ENCODE assay signal across 8 mouse cellular contexts in the genomic region with DNA sequence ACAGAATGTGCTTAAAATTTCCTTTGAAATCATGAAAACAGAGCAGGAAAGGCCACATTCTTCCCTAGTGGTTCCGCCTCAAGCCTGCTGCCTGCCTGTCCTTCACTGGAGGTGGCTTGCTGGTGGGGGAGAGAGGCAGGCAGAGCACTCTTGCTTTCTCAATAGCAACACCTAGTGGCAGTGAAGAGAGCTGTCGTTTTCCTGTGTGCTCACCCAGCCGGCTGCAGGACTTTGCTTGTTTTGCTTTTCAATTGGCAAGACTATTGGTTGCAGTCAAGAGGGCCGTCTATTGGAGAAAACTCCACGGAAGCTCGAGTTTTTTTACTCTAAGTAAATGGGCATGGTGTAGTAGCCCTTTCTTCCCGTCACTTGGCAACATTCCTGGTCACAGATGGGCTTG.
DNase-seq lines count a peak whose midpoint lies in the region; ATAC-seq and TF ChIP-seq lines count a peak whose summit lies in the region.

No protein-coding gene starts in this region.

- no peak overlapping the region for H3K27ac ChIP-seq in limb, embryonic 13.5 days
- no peak overlapping the region for H3K27ac ChIP-seq in testis, adult 2 months (ENCODE audit: control insufficient read depth, insufficient read depth, low read depth, low read length)

- no peak overlapping the region for H3K4me2 ChIP-seq in limb, embryonic 13.5 days (replicated peaks)
- peak overlapping the region; percentile 62 for H3K4me2 ChIP-seq in myocyte (ENCODE audit: low read depth)

- no peak overlapping the region for H3K4me3 ChIP-seq in limb, embryonic 13.5 days
- no peak overlapping the region for H3K4me3 ChIP-seq in myocyte
- no peak overlapping the region for H3K4me3 ChIP-seq in testis, adult 2 months (ENCODE audit: control insufficient read depth, low read depth, low read length)

- peak; percentile 89 for ATAC-seq in granulocyte monocyte progenitor cell, adult 5-6 weeks (replicated peaks; ENCODE audit: poor library complexity, severe bottlenecking)
- ATAC-seq in limb, embryonic 13.5 days (ENCODE audit: low FRiP score, low read depth), result peak; percentile 79

- 16% methylated on average over 7 of the region's 7 CpGs for WGBS in limb, embryonic 13.5 days

- no peak overlapping the region for H3ac ChIP-seq in myocyte (ENCODE audit: control insufficient read depth, insufficient read length)

- DNase-seq in CD4-positive helper T cell, adult 2 months (ENCODE audit: low read depth, low spot score), result peak; percentile 58
- peak; percentile 88 for DNase-seq in ZHBTc4 (ENCODE audit: low read depth, low spot score)
- peak; percentile 59 for DNase-seq in embryo, embryonic 9.5 days (ENCODE audit: extremely low spot score)
- peak; percentile 78 for DNase-seq in kidney, adult 9 months

- H3K36me3 ChIP-seq in limb, embryonic 13.5 days, result peaks cover 12% of the 10 kb centered on the region
- H3K36me3 ChIP-seq in myocyte (ENCODE audit: control insufficient read depth, insufficient read depth), result no peaks in the 10 kb centered on the region
- no peaks in the 10 kb centered on the region for H3K36me3 ChIP-seq in testis, adult 2 months (ENCODE audit: control insufficient read depth, insufficient read depth, low read length)

- peak; percentile 71; the same call in 1 of the 2 replicates for TF ChIP-seq CTCF in testis, adult 2 months (IDR thresholded peaks at IDR 0.05; ENCODE audit: control insufficient read depth, insufficient read depth, insufficient replicate concordance, low read depth, low read length)

- TF ChIP-seq POLR2A in myocyte (IDR thresholded peaks at IDR 0.05; ENCODE audit: insufficient read length, low read depth), result no peak
- no peak for TF ChIP-seq POLR2A in testis, adult 2 months (IDR thresholded peaks at IDR 0.05; ENCODE audit: control insufficient read depth, low read depth, low read length)

- no peak overlapping the region for H3K9ac ChIP-seq in limb, embryonic 13.5 days

- H3K9me3 ChIP-seq in limb, embryonic 13.5 days, result no peaks in the 10 kb centered on the region

- H3K4me1 ChIP-seq in limb, embryonic 13.5 days, result peaks cover 35% of the 10 kb centered on the region
- H3K4me1 ChIP-seq in testis, adult 2 months (ENCODE audit: control insufficient read depth, insufficient read depth, low read length), result no peaks in the 10 kb centered on the region

- 0 out of 2 replicates have a peak, but pooled peaks cover 4% of the 10 kb centered on the region for H3K27me3 ChIP-seq in limb, embryonic 13.5 days
- no peaks in the 10 kb centered on the region for H3K27me3 ChIP-seq in myocyte (ENCODE audit: control insufficient read depth, insufficient read depth, insufficient read length)
- H3K27me3 ChIP-seq in testis, adult 2 months (ENCODE audit: control insufficient read depth, insufficient read depth, low read length), result no peaks in the 10 kb centered on the region

- no peaks in the 10 kb centered on the region for H3K79me2 ChIP-seq in myocyte (ENCODE audit: control insufficient read depth, insufficient read depth)

TF ChIP-seq in myocyte, 11 proteins besides CTCF, POLR2A, EP300 and RAD21:
- no peak for TF ChIP-seq E2F4 (IDR thresholded peaks at IDR 0.05; ENCODE audit: insufficient read depth)
- TF ChIP-seq USF1 (IDR thresholded peaks at IDR 0.05; ENCODE audit: low read depth), result no peak
- no peak for TF ChIP-seq MYOG (IDR thresholded peaks at IDR 0.05; ENCODE audit: control insufficient read depth in 1 of 3, insufficient read depth in 1 of 3, insufficient read length in 2 of 3, low read depth in 2 of 3)
